Mouse (Mus musculus): ENCODE results near the gene Sgip1.

Sgip1 gene

GRCm38 (mm10) chr4:102775596-102776270 lies 34.6 kb downstream of the Sgip1 start:
- no peak for DNase-seq (ENCODE audit: low spot score)

- DNase-seq (ENCODE audit: low spot score), result no peak
These were observed 38.8 kb downstream of the Sgip1 start for GRCm38 (mm10) chr4:102779902-102780301.

DNA sequence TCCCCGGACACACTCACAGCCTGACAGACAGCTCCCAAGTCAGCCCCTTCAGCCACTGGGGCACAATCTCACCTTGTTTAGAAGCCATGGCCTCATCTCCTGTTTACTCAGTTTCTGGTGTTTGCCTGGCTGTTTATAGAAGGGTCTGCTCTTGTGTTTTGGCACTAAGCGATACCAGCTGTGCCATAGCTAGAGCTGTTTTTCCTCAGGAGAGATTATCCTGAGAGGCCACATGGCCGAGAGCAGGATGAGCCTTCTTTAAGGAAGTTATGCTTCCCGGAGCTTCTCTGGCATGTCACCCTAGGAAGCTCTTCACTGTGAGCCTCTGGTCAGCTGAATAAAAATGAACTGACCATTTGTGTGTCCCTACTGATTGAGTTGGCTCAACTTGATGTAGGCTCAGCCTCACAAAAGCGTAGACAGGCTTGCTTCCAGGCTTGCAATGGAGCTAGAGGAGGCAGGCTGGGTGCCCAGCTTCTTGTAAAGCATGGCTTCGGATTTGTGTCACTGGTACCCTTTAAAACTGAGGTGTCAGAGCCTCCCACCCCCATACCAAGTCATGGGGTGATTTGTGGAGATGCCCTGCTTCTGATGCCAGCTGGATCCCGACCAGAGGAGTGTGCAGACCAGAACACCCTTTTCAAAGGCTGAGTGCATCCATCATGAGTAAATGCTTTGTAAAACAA lies 42.1 kb downstream of the Sgip1 start:
- no peak for DNase-seq (ENCODE audit: low spot score)

- no peak for DNase-seq (ENCODE audit: low spot score)
These were observed 44.1 kb downstream of the Sgip1 start for GRCm38 (mm10) chr4:102785158-102785557.

- DNase-seq (ENCODE audit: low spot score), result no peak
These were observed 51.1 kb downstream of the Sgip1 start for GRCm38 (mm10) chr4:102792100-102792790.

- DNase-seq (ENCODE audit: low spot score), result no peak
These were observed 60.4 kb downstream of the Sgip1 start for GRCm38 (mm10) chr4:102801471-102801870.

GRCm38 (mm10) chr4:102801936-102802335 lies 60.8 kb downstream of the Sgip1 start:
- DNase-seq (ENCODE audit: low spot score), result no peak

- no peak for DNase-seq (ENCODE audit: low spot score)
These were observed 63.5 kb downstream of the Sgip1 start for GRCm38 (mm10) chr4:102804611-102805010.

GRCm38 (mm10) chr4:102806987-102807386 lies 65.9 kb downstream of the Sgip1 start:
- no peak for DNase-seq (ENCODE audit: low spot score)

DNA sequence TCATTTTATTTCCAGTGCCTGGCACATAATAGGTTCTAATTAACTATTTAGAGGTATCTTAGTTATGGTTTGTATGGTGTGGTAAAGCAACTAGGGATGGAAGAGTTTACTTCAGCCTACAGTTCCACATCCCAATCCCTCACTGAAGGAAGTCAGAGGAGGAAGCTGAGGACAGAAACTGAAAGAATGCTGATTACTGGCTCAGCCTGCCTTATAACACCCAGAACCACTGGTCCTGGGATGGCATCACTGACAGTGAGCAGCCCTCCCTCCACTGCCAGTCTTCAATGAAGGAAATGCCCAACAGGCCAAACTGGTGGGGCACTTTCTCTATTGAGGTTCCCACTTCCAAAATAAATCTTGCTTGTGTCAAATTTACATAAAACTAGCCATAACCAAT lies 67.2 kb downstream of the Sgip1 start:
- DNase-seq (ENCODE audit: low spot score), result no peak

GRCm38 (mm10) chr4:102809296-102809695 lies 68.2 kb downstream of the Sgip1 start:
- DNase-seq (ENCODE audit: low spot score), result no peak

GRCm38 (mm10) chr4:102810277-102810676 lies 69.2 kb downstream of the Sgip1 start:
- DNase-seq (ENCODE audit: low spot score), result no peak

DNA sequence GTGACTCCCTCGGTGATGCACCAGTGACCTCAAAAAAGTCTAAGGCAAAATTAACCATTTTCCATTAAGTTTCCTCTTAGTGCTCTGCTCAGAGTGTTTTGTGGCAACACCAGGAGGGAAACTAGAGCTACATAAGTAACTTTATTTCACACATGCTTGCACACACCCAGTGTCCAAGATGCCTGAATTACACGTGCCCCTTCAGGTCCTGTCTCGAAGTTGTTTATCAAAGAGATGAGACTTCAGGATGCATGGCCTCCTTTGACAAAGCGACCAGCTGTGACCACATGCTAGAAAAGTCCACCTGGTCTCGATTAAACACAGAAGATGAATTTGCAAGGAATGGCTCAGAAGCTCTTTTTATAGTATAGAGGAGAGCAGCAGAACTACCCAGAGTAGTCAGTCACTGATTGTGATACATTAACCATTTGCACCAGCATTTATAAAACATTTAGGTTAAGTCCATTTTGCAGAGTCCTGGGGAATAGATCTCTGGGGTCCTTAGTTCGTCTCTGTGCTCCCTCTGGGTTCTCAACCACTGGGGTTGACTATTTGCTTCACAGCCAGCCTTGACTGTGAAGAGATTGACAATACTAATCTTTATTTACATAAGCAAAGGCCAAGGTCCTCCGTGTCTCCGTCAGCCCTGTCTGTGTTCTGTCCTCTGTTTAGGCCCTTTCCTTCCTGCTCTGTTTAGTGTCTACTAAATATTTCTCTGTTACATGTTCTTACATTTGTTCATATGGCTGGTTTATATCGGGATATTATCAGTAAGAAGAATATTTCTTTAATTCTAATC lies 70.1 kb downstream of the Sgip1 start:
- no peak for DNase-seq (ENCODE audit: low spot score)

DNA sequence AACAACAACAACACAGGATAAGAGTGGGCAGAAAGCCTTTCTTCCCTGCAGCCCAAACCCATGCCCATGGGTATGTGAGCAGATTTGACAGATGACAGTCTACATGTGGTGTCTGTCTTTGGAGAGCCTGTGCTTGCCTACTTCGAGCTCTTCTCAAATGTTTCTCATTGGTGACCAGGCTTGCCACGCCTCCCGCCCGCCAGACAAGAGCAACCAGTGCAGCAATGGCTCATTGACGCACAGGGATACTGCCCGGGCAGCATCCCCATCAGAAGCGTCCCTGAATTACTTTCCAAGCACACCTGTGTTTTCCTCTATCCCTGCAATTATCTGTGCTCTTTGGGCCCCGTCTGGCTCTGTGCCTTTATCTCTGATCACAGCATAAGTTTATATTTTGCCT lies 72.2 kb downstream of the Sgip1 start:
- no peak for DNase-seq (ENCODE audit: low spot score)

GRCm38 (mm10) chr4:102821786-102822185 lies 80.7 kb downstream of the Sgip1 start:
- no peak for DNase-seq (ENCODE audit: low spot score)

- no peak for DNase-seq (ENCODE audit: low spot score)
These were observed 83.4 kb downstream of the Sgip1 start for GRCm38 (mm10) chr4:102824494-102824893.

- DNase-seq (ENCODE audit: low spot score), result no peak
These were observed 85.1 kb downstream of the Sgip1 start for GRCm38 (mm10) chr4:102826159-102826558.

- no peak for DNase-seq (ENCODE audit: low spot score)
These were observed 87.4 kb downstream of the Sgip1 start for GRCm38 (mm10) chr4:102828518-102828917.

- no peak for DNase-seq (ENCODE audit: low spot score)
These were observed 92.1 kb downstream of the Sgip1 start for GRCm38 (mm10) chr4:102833191-102833590.

DNA sequence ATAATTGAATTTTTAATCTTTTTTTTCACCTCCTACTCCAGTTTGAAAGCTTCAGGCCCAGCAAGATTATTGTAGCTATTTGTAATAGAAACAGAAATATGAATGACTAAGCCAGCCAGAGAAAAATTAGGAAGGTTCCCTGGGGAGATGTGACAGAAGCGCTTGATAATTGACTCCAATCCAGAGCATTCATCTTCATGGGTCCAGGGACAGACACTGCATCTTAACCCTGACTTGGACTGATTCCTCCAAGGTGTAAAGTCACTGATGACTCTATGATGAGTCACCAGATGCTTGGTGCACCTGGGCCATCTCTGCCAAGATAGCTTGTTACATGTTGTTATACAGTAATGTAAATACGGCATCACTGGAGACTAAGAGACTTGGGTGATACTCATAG lies 92.6 kb downstream of the Sgip1 start:
- DNase-seq (ENCODE audit: low spot score), result no peak

- DNase-seq (ENCODE audit: low spot score), result no peak
These were observed 93.6 kb downstream of the Sgip1 start for GRCm38 (mm10) chr4:102834710-102835109.

- no peak for DNase-seq (ENCODE audit: low spot score)
These were observed 99.1 kb downstream of the Sgip1 start for GRCm38 (mm10) chr4:102840062-102840798.
